Mouse (Mus musculus) MN1 (cell line): ENCODE measurements around the gene A030005K14Rik.

ENCODE experiments used
- DNase-seq: peaks from one replicate; pipeline ENCODE4 v3.0.0-alpha.2; 2016; ENCODE audit warnings: low spot score

A030005K14Rik gene

GRCm38 (mm10) chr1:83036892-83037667, 22.1 kb downstream of the A030005K14Rik start:
- DNase-seq, result no peak

DNA sequence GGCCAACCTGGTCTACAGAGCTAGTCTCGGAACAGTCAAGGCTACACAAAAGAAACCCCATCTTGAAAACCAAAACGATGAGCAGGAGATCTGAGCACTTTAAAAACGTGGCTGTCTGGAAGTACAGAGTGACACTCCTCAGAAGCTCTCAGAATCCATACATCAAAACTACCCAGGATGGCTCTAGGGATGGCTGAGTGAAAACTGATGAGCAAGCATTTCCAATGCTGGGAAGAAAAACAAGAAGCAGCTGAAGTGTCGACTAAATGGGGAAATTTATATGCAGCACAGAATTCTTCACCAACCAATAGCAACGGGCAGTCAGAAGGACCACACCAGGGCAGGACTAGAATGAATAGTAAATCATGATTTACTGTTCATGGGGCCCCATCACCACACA, 24.7 kb downstream of the A030005K14Rik start:
- DNase-seq, result no peak

DNA sequence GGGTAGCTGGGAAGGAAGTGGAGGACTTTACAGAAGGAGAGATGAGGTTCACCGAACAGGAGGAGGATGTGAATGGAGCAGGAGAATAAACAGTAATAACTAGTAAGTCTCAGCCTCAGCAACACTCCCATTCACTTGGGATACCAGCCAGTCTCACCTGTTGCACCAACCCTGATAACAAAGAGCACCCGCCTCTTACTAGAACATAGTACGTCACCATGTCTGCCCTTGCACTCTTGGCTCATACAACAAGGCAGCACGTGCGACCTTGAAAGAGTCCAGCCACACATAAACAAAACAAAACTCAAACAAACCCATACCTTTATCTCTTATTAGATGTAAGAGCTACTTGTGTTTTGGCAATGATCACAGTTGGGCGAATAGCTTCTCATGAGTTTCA, 26.7 kb downstream of the A030005K14Rik start:
- DNase-seq, result no peak

DNA sequence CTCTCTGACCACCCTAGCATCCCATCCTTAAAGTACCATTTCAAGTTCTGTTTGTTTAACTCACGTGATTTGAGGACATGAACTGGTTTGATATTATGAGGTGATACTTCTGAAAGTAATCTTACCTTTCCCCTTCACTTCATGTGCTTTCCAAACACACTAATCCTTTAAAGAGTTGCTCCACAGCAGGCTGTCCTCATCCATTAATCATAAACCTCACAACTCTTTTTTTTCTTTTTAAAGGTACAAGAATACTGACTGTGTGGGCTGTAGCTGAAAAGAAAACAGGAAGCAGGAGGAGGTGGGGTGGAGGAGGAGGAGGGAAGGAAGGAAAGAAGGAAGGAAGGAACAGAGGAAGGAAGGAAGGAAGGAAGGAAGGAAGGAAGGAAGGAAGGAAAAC, 27.2 kb downstream of the A030005K14Rik start:
- no peak for DNase-seq

DNA sequence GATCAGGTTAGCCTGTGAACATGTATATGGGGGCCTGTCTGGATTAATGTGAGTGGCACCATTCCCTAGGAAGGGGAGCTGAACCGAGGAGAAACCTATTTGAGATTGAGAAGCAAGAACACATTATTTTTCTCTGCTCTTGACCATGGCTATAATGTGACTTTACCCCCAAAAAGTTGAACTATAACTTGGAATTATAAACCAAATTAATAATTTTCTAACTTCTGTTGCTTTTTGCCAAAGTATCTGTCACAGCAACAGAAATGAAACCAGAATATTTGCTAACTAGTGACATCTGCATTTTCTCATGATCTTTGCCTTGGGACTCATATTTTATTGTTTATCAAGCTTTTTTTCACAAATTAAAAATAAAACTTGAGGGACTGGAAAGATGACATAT, 42.6 kb downstream of the A030005K14Rik start:
- DNase-seq, result no peak

DNA sequence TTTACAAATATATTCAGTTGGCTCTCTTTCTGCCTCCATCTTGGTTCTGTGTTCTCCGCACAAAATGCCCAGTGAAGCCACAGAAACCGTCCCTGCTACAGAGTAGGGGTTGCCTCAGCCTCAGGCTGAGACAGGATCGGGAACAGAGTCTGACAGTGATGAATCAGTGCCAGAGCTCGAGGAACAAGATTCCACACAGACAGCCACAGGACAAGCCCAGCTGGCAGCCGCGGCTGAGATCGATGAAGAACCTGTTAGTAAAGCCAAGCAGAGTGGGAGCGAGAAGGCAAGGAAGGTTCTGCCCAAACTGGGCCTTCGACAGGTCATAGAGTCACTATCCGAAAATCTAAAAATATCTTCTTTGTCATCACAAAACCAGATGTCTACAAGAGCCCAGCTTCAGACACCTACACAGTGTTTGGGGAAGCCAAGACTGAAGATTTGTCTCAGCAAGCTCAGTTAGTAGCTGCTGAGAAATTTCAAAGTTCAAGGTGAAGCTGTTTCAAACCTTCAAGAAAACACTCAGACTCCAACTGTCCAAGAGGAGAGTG, 43.8 kb downstream of the A030005K14Rik start:
- DNase-seq, result no peak

DNA sequence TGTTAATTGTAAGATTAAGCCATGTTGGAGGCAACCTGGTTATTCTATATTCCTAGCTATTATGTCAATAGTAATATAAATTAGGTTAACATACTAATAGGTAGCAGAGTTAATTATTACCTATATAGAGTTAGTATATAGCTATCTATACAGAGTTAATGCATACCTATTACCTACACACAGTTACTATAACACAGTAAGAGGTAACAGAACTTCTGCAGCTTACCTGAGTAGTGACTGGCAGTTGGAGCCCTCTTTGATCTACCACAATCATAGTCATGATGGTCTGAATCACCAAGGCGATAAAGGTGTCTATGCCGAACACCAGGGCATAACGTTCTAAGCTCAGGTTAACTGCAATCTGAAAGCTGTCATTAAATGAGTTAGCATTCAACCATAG, 44.7 kb downstream of the A030005K14Rik start:
- no peak for DNase-seq
